Mouse (Mus musculus) frontal cortex, postnatal 10 days (tissue): Measurements from ENCODE around the gene Krtap28-10.
"Not testable (repeated sequence)": the region's sequence is repeated elsewhere in the genome, so short reads cannot be mapped to it uniquely, and the experiment has no call there.

ENCODE experiments used
- DNase-seq, 2 experiments: peaks; one replicate each; pipeline ENCODE4 v3.0.0; 2022; ENCODE audit warnings: low spot score in 2 of 2, mixed read lengths in 1 of 2

The Krtap28-10 gene

GRCm38 (mm10) chr1:83014477-83014876 lies 27.8 kb downstream of the Krtap28-10 start:
- no peak for DNase-seq

GRCm38 (mm10) chr1:83007471-83007870 lies 34.8 kb downstream of the Krtap28-10 start:
- no peak for DNase-seq

- no peak for DNase-seq
Measured at GRCm38 (mm10) chr1:83006218-83007179, 35.8 kb downstream of the Krtap28-10 start.

GRCm38 (mm10) chr1:83000306-83000705 lies 42.0 kb downstream of the Krtap28-10 start, which contains the start of gene Gm47959:
Gene Gm47959, plus strand, starts transcription at chr1:83000548.
- DNase-seq: not testable (repeated sequence)

GRCm38 (mm10) chr1:82993947-82994346 lies 48.3 kb downstream of the Krtap28-10 start:
- no peak for DNase-seq

GRCm38 (mm10) chr1:82992093-82992492 lies 50.2 kb downstream of the Krtap28-10 start:
- no peak for DNase-seq

- no peak for DNase-seq
Measured at GRCm38 (mm10) chr1:82991596-82991995, 50.7 kb downstream of the Krtap28-10 start.
